Mouse (Mus musculus): Measurements from ENCODE around the gene Clasp1.

- TF ChIP-seq CTCF (IDR thresholded peaks at IDR 0.05; ENCODE audit: borderline replicate concordance, insufficient read depth, low read length) (no peak), POLR2A (IDR thresholded peaks at IDR 0.05; ENCODE audit: low read depth, low read length) (no peak)
Measured at GRCm38 (mm10) chr1:118548769-118549168, 159.9 kb downstream of the Clasp1 start.
